Mouse (Mus musculus) monocyte, adult 2 months (primary cell): ENCODE data around the gene Olfr322.
"Not testable (repeated sequence)": the region's sequence is repeated elsewhere in the genome, so short reads cannot be mapped to it uniquely, and the experiment has no call there.

ENCODE experiments used
- DNase-seq, 2 experiments: peaks; one replicate each; pipeline ENCODE4 v3.0.0; 2022; ENCODE audit warnings: low spot score in 2 of 2, low read depth in 1 of 2

Gene Olfr322

DNA sequence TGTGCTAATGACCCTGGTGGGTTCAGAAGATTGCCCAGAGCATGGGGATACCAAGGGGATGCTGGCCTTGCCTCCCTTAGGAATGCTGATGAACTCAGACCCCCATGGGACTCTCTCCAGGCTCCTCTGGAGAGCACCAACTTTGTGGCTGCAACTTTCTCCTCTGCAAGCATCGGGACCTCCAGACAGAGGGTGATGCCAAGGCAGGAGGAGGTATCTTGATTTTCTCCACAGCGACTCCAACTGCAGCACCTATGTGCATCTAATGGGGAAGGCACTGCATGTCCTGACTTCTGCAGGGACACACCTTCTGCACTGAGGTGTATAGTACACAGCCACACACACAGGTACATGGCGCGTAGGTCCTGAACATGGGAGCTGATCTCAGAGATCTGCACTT is at the start of gene Olfr322:
Gene Olfr322 (plus strand): TSS at position 187 of the 400 bp plus-strand sequence.
- DNase-seq = no peak

DNA sequence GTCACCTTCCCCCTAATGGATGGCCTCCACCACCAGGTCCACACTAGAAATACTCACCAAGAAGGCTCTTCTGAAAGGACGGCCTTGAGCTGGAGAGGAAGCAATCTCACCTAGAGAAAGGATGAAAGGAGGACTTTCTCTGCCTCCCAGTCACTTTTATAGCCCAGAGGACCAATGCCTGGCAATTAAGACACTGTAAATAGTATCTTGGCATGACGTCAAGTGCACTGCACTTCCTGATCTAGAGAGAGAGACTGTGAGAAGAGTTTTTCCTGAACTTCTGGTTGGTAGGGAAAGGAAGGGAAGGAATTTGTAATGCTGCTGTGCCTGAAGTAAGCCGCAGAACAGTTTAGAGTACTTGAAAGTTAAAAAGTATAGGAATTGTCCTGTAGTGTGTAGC is 45.2 kb upstream of the Olfr322 start:
- DNase-seq = no peak

DNA sequence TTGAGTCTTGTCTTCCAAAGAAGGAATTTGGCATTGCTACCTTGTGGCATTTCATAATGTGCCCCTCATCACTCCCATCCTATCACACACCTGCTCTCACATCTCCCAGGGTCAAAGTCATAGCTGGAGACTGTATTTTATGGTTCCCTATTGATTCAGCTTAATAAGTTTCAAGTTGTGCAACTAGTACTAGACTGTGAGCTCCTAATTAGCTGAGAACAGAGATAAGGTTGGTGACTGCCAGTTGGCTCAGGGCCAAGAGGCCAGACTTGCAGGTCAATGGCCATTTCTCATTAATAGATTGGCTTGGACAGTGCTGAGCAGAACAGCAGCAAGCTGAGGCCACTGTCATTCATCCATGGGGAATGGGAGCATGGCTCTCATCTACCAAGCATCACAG is 44.1 kb upstream of the Olfr322 start:
- no peak for DNase-seq

DNA sequence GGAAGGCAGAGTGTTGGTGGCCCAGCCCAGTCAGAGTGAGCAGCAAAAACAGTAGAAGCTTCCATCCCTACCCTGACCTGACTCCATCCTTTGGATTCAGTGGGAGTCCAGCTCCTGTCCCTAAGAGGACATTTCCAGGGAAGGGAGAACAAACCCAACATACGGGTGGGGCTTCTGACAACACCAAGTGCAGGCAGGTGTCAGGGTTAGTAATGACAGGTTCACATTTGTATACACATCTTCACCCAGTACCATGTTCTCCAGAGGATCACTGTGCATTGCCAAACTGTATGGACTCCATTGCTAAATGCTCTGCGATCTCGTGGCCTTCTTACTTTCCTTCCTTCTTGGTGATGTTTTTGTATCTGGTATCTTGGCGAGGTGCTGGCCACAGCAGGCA is 42.6 kb upstream of the Olfr322 start, which contains the start of gene 2210407C18Rik:
Gene 2210407C18Rik (minus strand): TSS at position 101 of the 400 bp plus-strand sequence.
- DNase-seq = no peak

DNA sequence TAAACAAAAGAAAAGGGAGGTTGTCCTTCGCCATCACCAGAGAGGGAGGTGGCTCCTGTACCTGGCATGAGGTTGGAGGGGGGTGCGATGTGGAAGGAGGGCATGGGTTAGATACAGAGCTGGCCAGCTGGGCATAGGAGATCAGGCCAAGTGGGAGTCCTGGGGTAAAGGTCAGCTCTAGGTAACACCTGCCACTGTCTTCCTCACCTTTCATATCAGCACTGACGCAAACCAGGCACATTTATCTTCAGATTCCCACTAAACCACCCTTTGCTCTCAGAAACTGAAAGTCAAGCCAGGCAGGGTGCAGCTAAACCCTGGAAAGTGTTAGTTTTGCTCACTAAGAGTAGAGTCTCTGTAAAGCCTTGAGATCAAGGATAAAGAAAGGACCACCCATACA is 40.2 kb upstream of the Olfr322 start:
- DNase-seq = no peak

DNA sequence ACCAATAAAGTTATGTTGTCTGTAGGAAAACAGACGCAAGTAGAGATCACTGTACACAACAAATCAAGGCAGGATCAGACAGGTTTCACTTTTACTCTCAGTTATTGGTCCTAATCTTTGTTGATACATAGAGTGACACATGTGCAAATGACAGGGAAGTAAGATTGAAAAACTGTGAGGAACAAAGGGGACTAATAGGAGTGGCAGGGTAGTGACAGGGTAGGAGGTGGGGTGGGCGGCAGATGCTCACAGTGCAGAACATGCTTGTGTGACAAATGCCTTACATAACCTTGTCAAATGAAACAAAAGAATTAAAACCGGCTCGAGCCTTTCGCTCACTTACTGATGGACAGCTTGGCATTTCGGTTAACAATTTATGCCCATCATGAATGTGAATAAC is 39.8 kb upstream of the Olfr322 start:
- no peak for DNase-seq

DNA sequence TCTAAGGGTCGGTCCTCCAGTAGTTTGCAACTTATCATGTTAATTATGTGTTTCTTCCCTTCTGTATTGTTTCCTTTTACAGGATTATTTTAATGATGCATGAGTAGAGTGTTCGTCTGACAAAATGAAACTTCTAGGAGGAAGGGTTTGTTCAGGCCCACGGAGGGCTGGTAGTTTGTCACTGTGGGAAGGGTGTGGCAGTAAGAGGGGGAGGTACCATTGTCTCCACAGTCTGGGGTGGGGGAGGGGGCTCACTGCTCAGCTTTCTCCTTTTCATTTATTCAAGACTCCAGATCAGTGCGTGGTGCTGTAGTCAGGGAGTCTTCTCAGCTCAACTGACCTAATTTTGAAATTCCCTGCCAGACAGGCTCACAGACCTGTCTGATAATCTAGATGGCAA is 32.4 kb upstream of the Olfr322 start:
- DNase-seq = no peak

DNA sequence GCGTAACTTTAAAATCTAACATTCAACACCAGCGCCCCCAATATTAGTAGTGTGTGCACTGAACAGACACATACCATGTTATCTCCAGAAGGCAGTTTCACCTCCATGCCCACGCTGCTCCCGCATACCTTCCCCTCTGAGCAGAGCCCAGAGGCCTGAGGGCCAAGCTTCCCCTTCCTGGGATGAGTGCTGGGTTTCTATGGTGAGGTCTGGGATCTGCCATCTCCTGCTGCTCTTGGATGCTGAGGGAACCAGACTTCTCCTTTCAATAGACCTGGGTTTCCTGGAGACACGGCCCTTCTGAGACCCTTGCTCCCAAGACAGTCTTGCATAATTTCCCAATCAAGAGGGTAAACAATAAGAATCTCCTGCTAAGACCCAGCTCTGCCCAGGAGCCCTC is 28.2 kb upstream of the Olfr322 start, which contains the start of gene Olfr323:
Gene Olfr323 (minus strand): TSS at position 101 of the 400 bp plus-strand sequence.
- no peak for DNase-seq

DNA sequence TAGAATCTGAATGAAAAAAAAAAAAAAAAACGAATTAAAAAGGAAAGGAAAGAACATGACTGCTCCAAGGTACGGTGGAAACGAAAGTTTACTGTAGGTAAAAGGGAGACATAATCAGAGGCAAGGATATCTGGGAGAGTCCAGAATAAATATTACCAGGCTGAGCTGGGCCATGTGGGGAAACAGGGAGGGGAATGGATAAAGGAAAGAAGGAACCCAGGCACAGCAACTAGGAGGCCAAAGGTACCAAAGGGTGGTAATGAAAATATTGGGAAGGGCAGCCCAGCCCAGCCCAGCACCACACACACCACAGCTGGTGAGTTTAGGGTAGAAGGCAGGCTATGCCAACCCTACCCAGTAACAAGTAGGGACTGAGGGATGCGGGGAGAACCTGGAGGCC is 23.7 kb upstream of the Olfr322 start:
- DNase-seq = no peak

DNA sequence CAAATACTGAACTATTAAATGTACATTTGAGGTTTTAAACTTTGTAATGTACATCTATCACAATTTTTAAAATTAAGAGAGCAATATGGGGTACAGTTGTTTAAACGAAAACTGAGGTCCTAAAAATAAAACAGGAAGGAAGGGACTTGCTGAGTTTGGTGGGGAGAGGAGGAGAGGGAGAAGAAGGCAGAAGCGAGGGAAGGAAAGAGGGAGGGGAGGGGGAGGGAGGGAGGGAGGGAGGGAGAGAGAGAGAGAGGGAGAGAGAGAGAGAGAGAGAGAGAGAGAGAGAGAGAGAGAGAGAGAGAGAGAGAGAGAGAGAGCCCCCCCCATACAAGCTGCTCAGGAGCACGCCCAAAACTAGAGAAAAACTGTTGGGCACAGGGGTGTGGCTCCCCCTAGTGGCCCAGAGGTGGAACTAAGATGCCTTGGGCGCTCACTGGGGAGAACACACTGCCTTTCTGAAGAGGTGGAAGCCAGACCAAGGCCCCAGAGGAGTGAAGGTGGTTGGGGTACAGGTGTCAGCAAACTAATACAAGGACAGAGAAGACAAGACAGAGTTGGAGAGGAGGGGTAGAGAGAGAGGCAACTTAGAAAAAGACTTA is 22.1 kb upstream of the Olfr322 start:
- DNase-seq = peak; percentile 17 to 23

DNA sequence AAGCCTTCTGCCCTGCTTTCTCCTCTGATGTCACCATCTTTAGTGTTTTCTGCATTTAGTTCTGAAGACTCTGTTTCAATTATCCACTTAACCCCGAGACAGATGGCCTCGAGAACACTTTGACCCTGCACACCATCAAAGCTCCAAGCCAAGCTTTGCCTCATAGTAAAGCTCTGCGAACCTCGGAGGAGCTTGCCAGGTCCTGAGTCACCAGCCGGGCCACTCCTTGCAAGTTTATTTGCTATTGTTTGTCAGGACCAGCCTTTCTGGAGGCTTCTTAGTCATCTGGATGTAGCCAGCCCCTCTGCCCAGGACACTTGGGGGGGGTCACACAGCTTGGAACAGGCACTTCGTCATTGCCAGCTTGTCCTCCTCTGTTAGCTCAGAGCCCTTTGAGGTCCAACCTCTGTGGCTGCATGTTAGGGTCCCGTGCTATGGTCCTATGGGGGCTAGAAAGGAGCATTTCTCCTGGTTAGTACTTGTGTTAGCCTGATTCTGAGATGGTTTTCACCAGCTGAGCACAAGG is 20.3 kb upstream of the Olfr322 start:
- DNase-seq = no peak

DNA sequence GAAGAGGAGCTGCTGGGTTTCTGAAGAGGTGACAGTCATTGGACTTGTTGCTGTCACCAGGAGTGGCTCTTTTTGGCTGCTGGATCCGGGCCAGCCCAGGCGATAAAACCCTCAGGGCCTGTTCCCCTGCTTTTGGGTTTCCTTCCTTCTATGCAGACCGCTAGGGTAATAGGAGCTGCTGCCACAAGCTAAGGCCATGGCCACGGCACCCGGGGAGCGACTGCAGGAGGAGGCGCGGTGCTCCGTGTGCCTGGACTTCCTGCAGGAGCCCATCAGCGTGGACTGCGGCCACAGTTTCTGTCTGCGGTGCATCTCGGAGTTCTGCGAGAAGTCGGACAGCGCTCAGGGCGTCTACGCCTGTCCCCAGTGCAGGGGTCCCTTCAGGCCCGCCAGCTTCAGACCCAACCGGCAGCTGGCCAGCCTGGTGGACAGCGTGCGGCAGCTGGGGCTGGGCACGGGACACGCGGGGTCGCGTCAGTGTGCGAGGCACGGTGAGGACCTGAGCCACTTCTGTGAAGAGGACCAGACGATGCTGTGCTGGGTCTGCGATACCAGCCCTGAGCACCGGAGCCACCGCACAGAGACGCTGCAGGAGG is 18.2 kb upstream of the Olfr322 start, which contains the start of gene Trim58:
Gene Trim58 (plus strand): TSS at position 194 of the 596 bp plus-strand sequence.
- DNase-seq = no peak

DNA sequence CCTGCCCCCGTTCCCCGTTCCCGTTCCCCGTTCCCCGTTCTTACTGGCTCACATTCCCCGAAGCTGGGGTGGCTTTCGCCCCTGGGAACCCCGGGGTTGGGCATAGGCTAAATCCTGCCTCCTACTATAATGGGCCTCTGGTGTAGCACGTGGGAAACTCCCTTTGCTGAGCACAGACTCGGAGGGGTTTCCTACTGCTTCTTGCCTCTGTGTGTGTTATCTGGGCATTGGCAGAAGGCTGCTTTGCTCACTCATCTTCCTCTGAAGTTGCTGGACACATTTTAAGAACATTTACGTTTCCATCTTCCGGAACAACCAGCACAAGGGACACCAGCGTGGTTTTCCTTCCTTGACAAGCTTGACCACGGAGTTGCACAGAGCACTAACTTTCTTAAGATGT is 17.5 kb upstream of the Olfr322 start:
- no peak for DNase-seq

DNA sequence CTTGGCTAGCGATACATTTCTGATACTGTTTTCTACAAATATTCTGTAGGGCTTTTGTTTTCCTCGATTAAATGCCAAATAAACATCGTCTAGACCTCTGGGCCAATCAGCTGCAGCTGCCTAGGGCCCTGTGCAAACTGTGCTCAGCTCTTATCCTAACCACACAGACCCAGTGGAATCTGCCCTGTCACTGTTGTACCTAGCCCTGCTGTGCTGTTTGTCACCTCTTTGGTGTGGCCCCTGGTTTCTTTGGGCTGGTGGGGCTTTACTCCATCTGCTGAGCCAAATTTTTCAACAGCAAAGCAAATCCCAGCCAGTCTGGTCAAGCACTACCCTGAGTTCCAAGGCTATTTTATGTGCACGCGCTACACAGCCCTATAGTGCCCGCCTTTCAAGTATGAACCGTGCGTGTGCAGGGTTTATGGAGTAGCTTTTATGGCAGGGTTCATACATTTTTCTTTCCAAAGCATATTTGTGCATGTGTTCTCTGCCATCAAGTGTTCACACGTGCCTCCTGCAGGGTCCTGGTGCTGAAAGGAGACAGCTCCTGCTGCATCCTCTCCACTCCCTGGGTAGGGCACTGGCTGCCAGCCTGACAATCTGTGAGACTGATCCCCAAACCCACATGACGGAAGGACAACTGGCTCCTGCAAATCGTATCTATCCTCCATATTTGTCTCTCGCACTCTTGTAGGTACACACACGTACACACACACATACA is 16.8 kb upstream of the Olfr322 start:
- DNase-seq = no peak

DNA sequence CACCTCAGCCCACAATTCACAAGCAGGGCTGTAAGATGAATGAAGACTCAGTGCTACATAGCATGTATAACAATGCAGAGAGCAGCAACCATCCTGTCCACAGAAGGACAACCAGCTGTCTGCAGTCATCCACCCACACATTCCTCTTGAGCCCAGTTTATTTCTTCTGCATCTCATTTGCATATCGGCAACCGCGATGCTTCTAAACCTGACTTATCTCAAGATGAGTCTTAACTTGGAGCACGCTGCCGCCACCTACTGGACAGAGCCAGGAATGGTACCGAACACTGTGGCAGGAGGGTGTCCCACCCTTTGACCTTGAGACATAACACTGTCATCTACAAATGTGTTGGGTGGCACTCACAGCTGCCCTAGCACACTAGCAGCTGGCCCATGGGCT is 15.2 kb upstream of the Olfr322 start:
- no peak for DNase-seq

DNA sequence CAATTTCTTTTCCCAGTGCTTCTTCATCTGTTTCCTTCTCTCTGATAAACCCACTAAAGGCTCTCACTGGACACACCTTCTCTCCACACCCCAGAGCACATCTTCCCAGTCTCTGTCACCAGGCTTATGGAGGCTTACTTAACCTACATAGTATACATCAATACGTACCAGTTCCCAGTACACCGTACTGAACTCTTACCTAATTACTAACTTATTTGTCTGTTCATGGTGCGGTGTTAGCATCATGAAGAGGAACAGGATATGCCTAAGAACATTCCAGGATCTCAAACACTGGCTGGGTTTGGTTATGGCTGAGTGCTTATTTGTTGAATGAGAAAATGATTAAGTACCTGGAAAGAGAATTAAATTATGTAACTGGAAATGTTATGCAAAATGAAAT is 3.4 kb upstream of the Olfr322 start:
- DNase-seq = no peak

DNA sequence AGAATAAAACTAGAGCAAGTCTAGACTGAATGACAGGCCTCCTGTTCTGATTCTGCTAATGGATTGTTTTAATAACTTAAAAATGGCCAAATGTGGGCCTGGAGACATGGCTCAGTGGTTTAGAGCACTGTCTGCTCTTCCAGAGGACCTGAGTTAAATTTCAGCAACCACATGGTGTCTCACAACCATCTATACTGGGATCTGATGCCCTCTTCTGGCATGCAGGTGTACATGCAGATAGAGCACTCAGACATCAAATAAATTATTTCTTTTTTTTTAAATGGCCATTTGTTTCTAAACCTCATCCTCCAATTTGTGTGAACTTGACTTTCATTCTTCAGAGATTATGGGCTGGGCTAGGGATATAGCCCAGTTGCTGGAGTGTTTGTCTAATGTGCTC is 10.7 kb downstream of the Olfr322 start:
- DNase-seq = no peak

DNA sequence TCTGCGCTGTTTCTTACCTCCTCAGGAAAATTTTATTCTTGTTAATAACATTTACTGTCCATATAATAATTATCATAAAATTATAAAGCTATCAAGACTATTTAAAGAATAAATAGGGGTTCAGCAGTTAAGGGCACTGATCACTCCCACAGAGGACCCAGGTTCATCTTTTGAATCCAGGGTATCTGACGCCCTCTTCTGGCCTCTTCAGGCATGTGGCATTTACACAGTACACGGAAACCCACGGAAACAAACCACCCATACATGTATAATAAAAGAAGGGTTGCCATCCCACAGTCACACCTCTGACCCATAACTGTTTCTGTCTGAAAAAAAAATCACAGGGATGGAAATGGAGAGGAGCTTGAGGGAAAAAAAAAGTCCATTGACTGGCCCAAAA is 13.2 kb downstream of the Olfr322 start:
- no peak for DNase-seq

DNA sequence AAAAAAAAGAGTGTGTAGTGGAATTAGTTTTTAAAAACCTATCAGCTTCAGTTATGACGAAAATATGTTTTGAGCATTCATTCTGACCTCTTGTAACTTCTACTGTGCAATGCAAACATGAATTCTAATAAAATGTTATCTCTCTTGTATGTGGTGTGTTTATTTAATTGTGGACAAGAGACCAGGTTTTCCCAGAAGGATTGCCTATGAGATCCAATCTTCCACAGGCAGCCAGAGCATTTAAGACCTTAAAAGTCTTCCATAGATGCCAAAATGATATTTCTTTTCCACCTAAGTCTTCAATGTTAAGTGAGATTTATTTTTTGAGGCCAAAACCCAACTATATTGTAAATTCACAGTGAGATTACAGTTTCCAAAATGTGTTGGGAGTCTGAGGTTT is 22.2 kb downstream of the Olfr322 start, which contains the start of gene Olfr320:
Gene Olfr320 (plus strand): TSS at position 301 of the 400 bp plus-strand sequence.
- no peak for DNase-seq

DNA sequence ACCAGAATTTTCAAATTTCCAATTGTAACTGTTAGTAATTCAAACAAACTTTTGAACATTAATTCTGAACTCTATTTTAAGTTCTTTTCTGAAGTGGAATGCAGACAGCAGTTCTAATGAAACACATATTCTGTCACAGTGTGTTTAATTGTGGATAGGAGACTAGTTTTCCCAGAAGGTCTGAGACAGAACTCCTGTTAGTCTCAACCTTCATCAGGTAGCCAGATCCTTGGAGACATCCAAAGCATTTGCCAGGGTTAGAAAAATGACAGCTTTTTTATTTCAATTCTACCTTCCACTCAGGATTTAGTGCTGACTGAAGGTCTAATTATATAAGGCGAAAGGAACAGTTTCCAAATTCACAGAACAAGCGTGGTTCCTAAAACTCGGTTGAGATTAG is 40.3 kb downstream of the Olfr322 start, which contains the start of gene Olfr319:
Gene Olfr319 (plus strand): TSS at position 301 of the 400 bp plus-strand sequence.
- no peak for DNase-seq

DNA sequence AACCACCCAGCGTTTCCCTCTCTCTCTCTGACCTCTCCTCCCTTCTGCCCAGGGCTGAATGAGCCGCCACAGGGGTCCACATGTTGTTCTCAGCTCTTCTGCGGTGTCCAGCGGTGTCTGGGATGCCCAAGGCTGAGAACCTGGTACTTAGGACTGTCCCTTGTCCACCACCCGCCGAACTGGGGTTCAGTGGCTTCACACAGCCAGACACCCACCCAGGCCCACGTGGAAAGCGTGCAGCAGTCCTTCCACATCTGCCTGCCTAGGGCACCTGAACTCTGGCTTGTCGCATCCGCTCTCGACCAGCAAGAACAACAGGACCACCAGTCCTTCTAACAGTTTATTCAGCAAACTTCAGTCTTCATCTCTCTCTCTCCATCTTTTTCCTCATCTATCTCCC is 50.5 kb downstream of the Olfr322 start:
- no peak for DNase-seq

DNA sequence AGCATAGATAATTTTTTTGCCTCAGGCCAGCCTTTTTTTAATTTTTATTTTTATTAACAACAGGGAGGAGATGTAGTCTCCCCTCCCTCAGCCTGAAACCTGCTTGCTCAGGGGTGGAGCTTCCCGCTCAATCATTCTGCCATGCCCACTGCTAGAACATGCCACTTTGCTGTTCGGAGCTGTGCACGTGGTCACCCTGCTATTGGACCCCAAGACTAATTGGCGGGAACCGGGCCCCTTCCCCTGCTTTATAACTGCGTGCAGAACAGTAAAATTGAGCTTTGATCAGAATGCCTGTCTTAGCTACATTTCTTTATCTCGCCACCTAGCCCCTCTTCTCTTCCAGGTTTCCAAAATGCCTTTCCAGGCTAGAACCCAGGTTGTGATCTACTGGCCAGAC is 59.1 kb downstream of the Olfr322 start:
- not testable (repeated sequence) for DNase-seq
